Mouse (Mus musculus) spleen, postnatal 4 days (tissue): ENCODE results near the gene Fthl17a.

ENCODE experiments used
- DNase-seq, 2 experiments: peaks; one replicate each; pipeline ENCODE4 v3.0.0; 2022; ENCODE audit warnings: low spot score in 2 of 2

The Fthl17a gene

GRCm38 (mm10) chrX:85249379-85249778 lies at the start of gene Fthl17a:
Gene Fthl17a, plus strand, starts transcription at chrX:85249679.
- DNase-seq, result no peak

DNA sequence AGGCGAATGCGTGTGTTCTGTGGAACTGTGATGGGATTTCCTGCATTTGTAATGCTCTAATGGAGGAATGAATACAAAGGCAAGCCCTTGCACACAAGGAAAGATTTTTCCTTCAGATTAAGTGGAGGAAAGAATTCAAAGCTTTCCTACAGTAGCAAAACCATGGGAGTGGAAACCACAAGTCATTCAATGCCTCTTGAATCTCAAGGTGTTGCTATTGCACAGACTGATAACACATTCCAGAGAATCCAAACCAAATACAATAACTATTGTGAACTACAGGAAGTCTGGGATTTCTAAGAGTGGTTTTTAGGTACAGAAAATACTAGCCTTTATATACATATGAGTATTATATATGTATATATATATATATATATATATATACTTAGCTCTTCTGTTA lies 42.5 kb upstream of the Fthl17a start:
- no peak for DNase-seq

DNA sequence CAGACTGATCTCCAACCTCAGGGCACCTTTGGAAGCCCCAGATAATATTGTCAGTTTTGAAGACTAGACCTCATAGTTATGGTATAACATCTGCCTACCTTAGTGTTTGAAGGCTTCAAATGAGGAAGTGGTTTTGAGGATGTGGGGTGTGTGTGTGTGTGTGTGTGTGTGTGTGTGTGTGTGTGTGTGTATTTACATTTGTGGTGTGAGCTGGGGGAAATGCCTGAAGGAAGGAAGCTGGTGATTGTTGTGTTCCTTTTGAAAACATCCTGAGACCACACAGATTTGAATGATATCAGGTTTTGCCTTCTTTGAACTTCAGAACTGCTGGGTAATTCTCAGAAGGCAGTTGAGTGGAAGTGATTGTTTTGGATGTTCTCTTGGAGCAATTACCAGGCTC lies 22.6 kb upstream of the Fthl17a start:
- no peak for DNase-seq

- DNase-seq, result no peak
Measured at GRCm38 (mm10) chrX:85271821-85272220, 22.3 kb downstream of the Fthl17a start.

GRCm38 (mm10) chrX:85272296-85272695 lies 22.8 kb downstream of the Fthl17a start:
- DNase-seq, result no peak

GRCm38 (mm10) chrX:85289846-85290245 lies 40.4 kb downstream of the Fthl17a start:
- no peak for DNase-seq

DNA sequence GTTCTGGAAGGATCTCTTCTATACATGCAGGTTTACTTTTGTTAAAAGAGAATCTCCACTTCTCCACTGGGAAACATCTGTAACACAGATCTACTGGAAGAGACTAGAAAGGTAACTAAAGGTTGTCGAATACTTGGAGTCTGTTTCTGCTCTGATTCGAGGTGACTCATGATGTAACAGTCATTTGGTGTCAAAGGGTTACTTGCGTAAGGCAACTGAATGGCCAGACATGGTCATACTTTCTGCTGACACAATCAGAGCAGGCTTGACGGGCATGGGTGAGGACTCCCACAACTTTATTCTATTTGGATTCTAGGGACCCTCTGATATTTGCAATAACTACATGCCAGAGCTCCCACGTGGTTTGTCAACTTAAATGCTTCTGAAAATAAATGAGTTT lies 43.3 kb downstream of the Fthl17a start:
- no peak for DNase-seq

- DNase-seq, result no peak
Measured at GRCm38 (mm10) chrX:85294001-85294400, 44.5 kb downstream of the Fthl17a start.

- no peak for DNase-seq
Measured at GRCm38 (mm10) chrX:85304674-85305073, 55.2 kb downstream of the Fthl17a start.

GRCm38 (mm10) chrX:85318576-85318975 lies 69.1 kb downstream of the Fthl17a start:
- DNase-seq, result no peak

DNA sequence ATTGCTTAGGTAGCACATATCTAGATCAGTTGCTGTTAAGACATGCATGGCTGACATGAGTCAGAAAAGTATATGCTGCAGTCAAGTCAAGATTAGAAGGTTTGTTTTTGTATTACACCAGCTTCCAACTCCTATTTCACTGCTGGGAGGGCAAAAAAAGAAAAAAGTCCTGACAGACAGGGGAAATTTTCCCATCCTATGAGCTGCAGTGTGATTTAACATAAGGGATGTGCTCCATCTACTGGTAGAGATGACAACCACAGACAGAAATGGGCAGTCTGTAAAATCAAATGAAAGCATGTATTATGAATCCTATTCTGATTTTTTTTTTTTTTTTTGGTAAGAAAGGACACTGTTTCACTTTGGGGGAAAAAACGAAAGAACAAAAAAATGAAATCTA lies 69.7 kb downstream of the Fthl17a start:
- no peak for DNase-seq
